Mouse (Mus musculus) embryonic fibroblast, embryonic 13.5 days (primary cell): ENCODE measurements around the gene Fbxo17.

Experiments
- CTCF ChIP-seq: IDR thresholded peaks from 2 replicates; pipeline ENCODE4 v1.5.1; 2011; ENCODE audit warnings: mild to moderate bottlenecking, control low read depth, low read length, moderate library complexity, borderline replicate concordance; ENCODE audit not compliant: insufficient read depth
- POLR2A ChIP-seq: IDR thresholded peaks from 2 replicates; pipeline ENCODE4 v1.6.1; 2011; ENCODE audit warnings: low read depth, mild to moderate bottlenecking, control low read depth, low read length, moderate library complexity

- TF ChIP-seq POLR2A (no peak), CTCF (no peak)
These were observed 23.9 kb upstream of the Fbxo17 start, which contains the start of gene Fbxo27 for GRCm38 (mm10) chr7:28692545-28693320.
